Mouse (Mus musculus) adrenal gland, postnatal 14 days (tissue): Measurements from ENCODE around the gene Ubap1l. TPM values are rescaled to one million over a fixed set of nuclear protein-coding genes. Genes with fewer than 3 reads are reported as not detected.
"Not testable (repeated sequence)": the region's sequence is repeated elsewhere in the genome, so short reads cannot be mapped to it uniquely, and the experiment has no call there.

Experiments
- DNase-seq: peaks from one replicate; pipeline ENCODE4 v3.0.0; 2021; ENCODE audit warnings: mixed read lengths
- long read RNA-seq, 2 experiments: library from polyadenylated mRNA; stranded (forward); transcript quantifications; one replicate each; pipeline ENCODE4 v2.0.0; 2021
- total RNA-seq: library from RNA; stranded (reverse); gene quantifications from 2 replicates; pipeline ENCODE4 v1.2.3, GENCODE M21; 2021

Ubap1l gene
- total RNA-seq: 0.52 and 0.53 TPM in 2 replicates
- long read RNA-seq, experiment 1: 0 reads
- long read RNA-seq, experiment 2: 0 reads

DNA sequence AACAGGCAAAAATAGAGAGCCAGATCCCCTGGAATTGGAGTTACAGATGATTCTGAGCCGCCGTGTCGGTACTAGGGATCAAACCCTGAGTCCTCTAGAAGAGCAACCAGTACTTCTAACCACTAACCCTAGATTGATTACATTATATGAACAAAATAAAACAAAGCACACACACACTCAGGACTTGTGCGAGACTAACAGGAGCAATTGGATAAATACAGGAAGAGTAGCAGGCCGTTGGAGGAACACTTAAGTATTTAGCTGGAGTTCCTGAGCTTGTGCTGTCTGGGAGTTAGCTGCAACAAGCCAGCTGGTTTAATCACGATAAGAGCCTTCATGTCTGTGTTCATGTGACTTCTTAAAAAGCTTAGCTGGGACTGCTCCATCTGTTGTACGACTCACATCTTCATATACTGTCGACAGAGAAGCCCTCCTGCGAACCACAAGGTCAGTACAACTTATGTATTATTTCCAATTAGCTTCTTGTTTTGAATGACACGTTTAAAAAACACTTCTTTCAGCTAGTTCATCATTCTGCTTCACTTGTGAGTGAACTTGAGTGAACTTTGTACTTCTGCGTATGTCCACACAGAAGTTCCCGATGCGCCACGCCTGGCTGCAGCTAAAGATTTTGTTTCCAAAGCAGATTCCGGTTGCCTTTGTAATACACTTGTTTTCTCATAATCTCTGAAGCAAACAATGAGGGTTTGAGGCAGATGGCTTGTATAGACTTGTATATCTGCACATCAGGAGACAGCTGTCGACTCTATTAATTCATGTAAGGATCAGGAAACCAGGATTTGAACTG, at the start of gene Ubap1l:
Gene Ubap1l, plus strand, starts transcription at position 401 of the 808 bp plus-strand sequence.
- DNase-seq: no peak

DNA sequence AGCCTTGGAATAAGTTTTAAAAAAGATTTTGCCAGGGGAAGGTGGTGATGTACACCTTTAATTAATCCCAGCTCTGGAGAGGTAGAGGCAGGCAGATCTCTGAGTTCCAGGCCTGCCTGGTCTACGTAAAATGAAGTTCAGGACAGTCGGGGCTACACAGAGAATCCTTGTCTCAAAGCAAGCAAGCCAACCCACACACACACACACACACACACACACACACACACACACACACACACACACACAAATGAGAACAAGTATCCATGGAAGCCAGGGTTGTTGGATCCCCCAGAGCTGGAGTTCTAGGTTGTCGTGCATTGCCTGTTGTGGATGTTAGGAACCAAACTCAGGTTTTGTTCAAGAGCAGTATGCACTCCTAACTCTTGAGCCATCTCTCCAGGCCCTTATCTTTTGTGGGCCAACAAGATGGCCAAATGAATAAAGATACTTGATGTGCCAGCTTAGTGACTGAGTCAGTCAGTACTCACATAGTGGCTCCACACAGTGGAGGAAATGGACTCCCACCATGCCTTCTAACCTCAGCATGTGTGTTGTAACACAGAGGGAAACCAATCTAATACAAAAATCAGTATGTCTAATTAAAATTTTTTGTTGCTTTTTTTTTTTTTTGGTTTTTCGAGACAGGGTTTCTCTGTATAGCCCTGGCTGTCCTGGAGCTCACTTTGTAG, 48.0 kb upstream of the Ubap1l start:
- DNase-seq: no peak

DNA sequence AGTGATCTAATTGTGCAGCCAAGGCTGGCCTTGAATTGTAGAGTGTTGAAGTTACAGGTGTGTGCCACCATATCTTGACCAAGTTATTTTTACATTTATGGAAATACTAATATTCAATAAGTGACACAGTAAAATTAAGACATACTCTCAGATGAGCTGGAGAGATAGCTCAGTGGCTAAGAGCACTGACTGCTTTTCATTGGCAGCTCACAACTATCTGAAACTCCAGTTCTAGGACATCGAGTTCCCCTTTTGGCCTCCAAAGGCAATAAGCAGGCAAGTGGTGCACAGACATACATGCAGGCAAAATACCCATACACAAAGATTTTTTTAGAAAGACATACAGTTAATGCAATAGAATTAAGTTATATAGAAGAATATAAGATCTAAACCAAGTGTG, 47.0 kb upstream of the Ubap1l start:
- no peak for DNase-seq

DNA sequence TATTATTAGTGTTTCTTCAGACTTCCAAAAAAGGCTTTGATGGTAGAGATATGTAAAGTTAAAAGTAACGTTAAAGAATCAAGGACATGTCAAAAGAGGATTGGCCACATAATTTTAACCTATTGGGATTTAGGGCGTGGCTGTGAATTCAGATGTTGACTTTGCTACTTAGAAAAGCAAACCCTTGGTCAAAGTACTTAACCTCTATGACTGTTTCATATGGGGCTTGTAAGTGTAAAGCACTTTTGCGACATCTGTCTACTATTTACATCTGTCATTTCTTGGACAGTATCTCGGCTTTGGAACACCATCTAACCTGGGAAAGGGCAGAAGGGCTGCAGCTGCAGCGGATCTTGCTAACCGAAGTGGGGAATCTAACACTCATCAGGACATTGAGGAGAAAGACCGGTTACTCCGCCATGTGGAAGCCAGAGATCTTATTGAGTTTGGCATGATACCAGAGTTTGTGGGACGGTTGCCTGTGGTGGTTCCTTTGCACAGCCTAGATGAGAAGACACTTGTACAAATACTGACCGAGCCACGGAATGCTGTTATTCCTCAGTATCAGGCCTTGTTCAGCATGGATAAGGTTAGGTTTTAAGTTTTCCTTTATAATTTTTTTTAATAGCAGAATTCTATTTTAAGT, 38.5 kb upstream of the Ubap1l start:
- DNase-seq: no peak

DNA sequence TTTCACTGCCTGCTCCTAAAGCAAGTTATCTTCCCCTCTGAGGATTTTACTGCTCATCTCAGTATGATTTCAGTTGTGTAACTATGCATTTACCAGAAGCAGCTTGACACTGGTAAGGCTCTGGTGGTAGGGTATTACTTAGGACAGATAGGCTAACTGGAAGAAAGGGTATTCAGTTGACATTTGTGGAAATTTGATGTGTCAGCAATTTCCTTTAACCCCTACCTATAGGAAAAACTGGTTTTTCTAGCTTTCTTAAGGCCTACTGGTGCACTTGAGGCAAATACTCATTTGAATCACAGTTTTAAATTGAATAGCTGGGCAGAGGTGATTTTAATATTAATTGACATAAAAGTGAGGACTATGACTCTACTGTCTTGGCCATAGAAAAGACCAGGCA, 34.9 kb upstream of the Ubap1l start:
- DNase-seq: no peak

DNA sequence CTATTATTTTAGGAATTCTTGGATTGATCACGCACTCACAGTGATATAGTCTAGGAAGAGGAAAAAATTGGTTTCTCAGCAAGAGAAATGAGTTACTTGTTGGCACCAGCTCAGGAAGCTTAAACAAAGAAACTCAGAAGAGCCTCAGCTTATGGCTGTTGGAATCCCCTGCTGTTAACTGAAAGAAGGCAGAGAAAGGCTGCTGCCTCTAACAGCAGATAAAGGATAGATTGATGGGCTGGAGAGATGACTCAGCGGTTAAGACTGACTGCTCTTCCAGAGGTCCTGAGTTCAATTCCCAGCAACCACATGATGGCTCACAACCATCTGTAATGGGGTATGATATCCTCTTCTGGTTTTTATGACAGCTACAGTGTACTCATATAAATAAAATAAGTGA, 33.5 kb upstream of the Ubap1l start:
- no peak for DNase-seq

DNA sequence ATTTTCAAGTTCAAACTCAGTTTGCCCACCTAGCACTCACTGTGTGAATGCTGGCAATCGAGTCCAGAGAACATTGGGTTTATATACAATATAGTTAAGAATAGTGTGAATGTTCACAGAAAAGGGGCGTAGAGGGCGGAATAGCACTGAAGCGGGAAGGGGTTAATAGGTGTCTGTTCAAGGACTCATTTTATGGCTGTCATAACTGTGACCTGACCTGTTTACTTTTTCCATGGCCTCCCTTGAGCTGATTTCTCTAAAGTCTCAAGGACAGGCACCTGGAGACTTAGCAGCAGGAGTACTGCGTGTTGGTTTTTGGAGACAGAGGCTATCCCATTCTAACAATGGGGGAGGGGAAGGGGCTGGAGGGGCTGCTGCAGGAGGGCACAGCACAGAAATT, 26.9 kb upstream of the Ubap1l start:
- DNase-seq: no peak

DNA sequence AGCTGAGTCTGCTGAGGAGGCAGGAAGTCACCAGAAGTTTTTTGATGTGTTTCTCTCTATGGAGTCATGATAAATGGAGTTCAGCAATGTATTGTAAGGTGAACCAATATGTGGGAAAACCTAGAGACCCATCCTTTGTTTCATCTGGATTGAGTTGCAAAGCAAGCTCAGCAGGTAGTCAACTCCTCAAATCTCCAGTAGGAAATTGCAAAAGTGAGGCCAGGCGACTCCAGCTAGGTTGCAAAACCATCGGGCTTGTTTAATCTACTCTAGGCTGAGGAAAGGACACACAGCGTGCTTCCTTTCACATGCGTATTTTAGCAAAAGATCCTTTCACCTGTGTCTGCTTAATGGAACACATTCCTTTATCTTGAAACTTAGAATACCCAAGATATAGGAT, 21.7 kb upstream of the Ubap1l start:
- no peak for DNase-seq

DNA sequence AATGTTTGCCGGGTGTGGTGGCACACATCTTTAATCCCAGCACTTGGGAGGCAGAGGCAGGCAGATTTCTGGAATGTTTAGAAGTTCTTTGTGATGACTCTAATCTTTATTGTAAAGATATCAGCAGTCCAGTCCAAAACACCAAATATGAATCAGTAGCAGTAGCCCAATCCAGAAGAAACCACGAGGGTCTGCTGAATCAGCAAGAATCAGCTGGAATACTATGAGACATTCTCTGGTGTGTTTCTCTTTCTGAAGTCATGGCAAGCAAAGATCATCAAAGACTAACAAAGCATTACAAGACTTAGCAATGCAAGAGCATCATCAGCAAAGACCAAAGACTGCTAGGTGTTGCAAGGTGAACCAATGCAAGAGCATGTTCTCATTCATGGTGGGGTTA, 20.4 kb upstream of the Ubap1l start:
- DNase-seq: no peak

DNA sequence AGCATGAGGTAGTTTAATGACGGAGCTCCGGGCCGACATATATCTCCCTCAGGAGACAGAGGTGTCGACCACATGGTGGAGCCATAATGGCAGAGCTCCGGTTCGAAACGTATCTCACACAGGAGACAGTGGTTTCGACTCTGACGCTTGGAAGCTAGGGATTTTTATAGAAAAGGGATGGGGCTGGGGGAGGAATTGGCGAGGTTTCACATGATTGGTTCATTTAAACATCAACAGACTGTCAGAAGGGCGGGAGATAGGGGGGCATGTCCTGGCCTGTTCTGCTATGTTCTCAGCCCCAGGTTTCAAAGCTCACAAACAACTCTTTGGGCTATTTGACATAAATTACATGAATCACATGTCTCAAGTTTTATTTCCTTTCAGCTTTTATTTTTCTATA, 15.4 kb upstream of the Ubap1l start:
- not testable (repeated sequence) for DNase-seq

DNA sequence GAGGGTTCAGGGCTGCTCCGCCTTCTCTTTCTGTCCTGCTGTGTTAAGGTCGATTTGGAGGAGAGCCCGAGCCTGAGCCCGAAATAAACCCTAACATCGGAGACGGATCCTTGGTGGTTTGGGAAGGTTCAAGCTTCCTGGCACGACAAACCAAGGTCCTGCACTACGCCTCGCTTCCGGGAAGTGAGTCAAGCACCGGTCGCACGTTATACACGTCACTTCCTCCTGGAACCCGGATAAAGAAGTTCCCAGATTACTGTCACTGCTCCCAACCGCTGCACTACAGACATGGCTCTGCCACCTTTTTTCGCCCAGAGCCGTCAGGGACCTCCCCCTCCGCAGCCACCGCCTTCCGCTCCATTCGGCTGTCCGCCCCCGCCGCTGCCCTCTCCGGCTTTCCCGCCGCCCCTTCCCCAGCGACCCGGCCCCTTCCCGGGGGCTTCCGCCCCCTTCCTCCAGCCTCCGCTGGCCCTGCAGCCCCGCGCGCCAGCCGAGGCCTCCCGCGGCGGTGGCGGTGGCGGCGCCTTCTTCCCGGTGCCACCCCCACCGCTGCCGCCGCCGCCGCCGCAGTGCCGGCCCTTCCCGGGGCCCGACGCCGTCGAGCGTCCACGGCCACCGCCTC, 14.9 kb upstream of the Ubap1l start, which contains the start of gene Pdcd7:
Gene Pdcd7, plus strand, starts transcription at position 251 of the 622 bp plus-strand sequence.
- DNase-seq: peak; percentile 96

DNA sequence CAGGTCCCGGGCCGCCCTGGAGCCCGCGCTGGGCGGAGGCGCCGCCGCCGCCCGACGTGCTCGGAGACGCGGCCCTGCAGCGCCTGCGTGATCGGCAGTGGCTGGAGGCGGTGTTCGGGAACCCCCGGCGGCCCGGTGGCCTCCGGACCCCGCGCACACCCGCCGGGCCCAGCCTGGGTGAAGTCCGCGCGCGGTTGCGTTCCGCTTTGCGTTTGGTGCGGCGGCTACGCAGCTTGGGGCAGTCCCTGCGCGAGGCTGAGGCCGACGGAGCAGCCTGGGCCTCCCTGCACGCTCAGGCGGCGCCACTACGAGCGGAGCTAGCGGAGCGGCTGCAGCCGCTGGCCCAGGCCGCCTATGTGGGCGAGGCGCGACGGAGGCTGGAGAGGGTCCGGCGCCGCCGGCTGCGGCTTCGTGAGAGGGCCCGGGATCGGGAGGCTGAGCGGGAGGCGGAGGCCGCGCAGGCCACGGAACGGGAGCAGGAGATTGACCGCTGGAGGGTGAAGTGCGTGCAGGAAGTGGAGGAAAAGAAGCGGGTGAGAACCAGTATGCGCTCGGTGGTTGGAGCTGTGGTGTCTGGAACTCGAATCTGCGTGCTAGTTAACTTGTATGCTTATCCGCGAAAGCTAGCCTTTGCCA, 14.2 kb upstream of the Ubap1l start:
- DNase-seq: peak; percentile 76

DNA sequence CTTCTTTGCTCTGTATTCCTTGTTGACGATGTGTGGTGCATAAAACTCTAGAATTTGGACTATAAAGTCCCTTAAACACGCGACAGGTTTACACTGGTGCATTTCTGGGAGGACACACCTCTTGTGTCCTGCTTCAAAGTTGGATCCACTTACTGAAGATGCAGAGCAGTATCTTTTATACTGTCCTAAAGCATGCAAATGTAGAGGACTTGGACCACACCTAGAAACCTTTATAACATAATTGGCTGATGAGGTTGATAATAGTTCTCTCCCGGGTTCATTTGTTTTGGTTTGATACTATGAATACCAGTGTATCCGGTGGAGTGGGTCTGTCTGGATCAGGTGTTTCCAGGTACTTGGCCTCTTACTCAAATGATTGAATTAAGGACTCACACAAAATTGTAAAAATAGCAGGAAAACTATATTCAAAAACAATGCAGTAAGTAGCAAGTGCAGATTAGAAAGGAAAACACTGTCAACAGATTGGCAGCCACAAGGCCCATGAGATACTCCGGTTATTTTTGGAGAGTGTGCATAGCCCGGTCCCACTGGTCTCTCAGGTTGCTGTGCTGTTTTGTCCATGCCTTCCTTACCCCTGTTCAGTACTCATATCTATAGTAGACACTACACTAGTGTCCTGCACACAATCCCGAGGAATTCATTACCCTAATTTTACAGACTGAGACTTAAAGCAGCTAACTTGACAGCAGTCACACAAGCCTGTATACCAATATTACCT, 13.6 kb upstream of the Ubap1l start:
- DNase-seq: no peak

DNA sequence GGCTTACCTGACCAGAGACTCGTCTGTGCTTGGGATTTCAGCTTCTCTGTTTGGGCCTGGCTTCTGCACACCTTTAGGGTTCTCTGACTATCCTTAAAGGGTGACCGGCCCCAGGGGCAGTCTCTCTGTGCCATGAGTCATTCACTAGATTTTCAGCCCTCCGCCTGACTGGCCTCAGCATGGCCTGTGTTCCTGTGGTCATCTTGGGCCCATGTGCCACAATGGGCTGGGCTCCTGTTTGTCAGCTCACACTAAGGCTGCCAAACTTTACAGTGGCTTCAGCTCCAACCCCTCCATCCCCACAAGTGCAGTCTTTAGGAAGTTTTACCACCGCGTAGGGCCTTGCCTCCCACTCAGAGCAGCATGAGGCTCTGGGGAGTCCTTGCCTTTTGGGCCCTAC, 7.6 kb upstream of the Ubap1l start:
- no peak for DNase-seq

DNA sequence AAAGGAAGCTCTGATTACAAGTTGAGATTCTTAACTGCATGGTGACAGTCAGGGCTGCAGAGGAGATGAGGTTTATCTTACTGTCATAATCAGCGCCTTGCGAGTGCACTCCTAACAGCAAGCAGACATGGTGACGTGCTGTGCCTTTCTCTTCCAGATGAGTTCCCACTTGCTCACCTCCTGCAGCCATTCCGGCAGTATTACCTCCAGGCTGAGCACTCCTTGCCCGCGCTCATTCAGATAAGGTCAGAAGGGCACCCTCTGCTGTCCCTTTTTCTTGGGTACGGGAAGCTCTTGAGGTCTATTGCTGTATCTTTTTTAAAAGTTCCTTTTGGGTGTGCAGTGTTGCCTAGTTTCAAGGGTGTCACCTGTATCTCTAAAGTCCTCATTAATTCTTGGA, 4.3 kb upstream of the Ubap1l start:
- no peak for DNase-seq

DNA sequence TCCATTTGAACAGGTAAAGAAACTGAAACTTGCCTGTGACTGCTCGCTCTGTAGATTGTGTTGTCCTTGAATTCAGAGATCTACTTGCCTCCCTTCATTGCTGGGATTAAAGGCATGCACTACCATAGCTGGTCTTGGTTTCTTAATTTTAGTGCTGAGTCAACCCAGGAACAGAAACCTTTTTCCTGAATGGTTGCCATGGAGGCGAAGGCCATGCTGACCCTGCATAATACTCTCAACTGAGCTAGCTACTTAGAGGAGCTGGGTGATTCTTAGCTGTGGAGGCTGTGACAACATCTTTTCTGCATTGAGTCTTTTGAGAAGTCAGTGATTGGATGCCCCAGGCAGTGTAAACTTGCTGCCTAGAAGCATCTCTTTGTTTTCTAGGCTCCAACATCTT, 3.9 kb upstream of the Ubap1l start:
- DNase-seq: peak; percentile 74

DNA sequence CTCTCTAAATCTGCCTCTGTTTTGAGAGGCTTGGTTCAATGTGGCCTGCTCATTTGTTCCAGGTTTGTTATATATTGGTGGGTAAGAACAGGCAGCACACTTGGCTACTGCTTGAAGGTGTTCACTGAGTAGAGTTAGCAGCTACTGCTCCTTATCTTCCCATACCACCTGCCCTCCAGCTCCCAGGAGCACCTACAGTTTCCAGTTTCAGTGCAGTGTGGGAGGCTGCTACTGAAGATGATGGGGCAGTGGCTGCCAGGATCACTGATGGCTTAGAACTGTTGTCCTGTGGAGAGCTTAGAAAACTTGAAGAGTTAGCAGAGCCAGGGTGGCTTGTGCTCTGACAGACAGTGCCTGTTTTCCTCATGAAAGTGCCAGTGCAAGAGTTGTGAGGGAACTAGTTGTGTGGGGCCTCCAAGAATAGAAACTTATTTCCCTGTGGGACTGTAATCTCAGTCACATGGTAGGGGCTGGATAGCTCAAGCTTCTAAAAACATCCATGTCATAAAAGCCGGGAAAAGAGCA, 1.8 kb upstream of the Ubap1l start:
- no peak for DNase-seq

DNA sequence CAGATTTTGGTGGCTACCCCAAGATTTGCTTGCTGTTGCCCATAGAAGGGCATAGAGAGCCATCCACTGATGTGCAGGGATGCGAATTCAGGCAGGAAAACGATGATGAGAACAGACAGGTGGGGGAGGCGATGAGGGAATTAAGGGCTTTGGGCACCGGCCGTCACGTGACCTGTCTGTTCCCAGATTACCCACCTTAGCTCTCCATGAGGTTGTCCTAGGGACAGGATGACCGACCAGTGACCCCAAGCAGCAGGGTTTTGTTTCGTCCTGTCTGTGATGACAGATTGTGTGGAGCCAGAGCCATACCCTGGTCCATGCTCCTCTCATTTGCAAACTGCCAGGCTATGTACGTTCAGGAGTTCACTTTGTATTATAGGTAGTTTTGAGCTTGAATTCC, 2.8 kb downstream of the Ubap1l start:
- DNase-seq: no peak

DNA sequence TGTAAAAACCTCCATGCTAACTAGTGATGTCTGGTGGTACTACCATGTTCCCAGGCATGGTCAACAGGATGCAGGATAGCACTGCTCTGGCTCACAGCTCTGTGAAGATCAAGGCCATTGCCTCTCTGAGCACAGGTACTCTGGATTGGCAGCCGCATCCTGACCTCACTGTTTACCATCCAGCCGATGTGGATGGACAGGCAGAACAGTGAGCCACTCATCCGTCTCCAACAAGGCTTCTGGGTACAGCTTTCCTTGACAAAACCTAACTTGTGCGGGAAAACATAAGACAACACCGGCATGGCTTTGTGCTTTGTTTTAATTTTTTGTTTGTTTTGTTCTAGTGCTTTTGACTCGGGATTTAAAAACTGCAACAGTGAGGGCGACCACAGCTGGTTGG, 4.9 kb downstream of the Ubap1l start:
- no peak for DNase-seq

DNA sequence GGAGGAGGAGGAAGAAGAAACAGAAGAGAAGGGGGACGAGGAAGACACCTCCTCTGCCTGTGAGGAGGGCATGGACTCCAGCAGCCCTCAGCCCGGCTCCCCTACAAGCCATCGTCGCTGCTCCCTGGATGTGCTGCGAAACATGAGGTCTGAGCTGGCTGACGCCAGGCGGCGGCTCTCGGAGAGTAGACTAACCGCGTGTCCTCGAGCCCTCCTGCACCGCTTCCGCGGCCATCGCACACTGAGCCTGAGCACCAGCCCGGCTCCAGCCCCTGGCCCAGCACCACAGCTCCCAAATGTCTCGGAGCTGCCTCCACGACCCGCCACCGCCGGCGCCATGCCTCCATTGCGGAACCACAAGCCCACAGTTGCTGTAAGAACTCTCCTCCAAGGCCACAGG, 10.9 kb downstream of the Ubap1l start:
- no peak for DNase-seq

DNA sequence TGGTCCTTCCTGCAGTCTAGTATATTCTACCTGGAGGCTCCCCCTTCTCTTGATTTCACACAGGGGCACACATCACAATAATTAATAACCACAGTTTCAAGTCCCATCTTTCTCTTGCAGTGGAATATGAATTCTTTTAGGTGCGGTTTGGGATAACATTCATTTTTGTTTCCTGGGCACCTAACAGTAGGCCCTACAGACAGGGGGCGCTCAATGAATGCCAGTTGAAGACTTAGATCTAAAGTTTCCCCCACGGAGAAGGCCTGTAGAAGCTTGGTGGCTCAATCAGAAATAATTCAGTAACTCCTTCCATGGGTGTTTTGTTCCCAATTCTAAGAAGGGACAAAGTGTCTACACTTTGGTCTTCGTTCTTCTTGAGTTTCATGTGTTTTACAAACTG, 11.6 kb downstream of the Ubap1l start:
- peak; percentile 73 for DNase-seq
